Mouse (Mus musculus): ENCODE data around the gene Pth.

- TF ChIP-seq CTCF (IDR thresholded peaks at IDR 0.05; ENCODE audit: low read depth, low read length) (no peak), TAL1 (conservative IDR thresholded peaks at IDR 0.05; ENCODE audit: low read depth, low read length) (no peak), GATA1 (IDR thresholded peaks at IDR 0.05; ENCODE audit: borderline replicate concordance, low read length) (no peak), POLR2AphosphoS5 (IDR thresholded peaks at IDR 0.05; ENCODE audit: insufficient replicate concordance, low read depth, low read length) (no peak)
Measured at GRCm38 (mm10) chr7:113396661-113397060, 8.3 kb upstream of the Pth start.

Measured in G1E (cell line).